Mouse (Mus musculus): Measurements from ENCODE around the gene Actl10.

- TF ChIP-seq POLR2A (IDR thresholded peaks at IDR 0.05; ENCODE audit: extremely low read depth, insufficient read depth, low read length) (no peak), CTCF (IDR thresholded peaks at IDR 0.05; ENCODE audit: extremely low read depth, insufficient read depth, low read length) (no peak)
Observed at GRCm38 (mm10) chr2:154517424-154517823, 34.2 kb upstream of the Actl10 start.

Data from cortical plate, adult 2 months (tissue).